Comparison of ENCODE assay signal across 8 mouse cellular contexts in genomic region chr6:72635760-72636431, GRCm38 (mm10). TPM values are rescaled to one million over a fixed set of nuclear protein-coding genes. Genes with fewer than 3 reads are reported as not detected.
DNase-seq lines count a peak whose midpoint lies in the region; ATAC-seq and TF ChIP-seq lines count a peak whose summit lies in the region.

No protein-coding gene starts in this region.

- H3K27me3 ChIP-seq in heart, embryonic 13.5 days (replicated peaks) = no peaks in the 10 kb centered on the region
- H3K27me3 ChIP-seq in liver, embryonic 13.5 days = no peaks in the 10 kb centered on the region

- no peak overlapping the region for H3K27ac ChIP-seq in embryonic fibroblast, embryonic 13.5 days (ENCODE audit: insufficient read depth, low read length)
- no peak overlapping the region for H3K27ac ChIP-seq in heart, embryonic 13.5 days (replicated peaks)
- H3K27ac ChIP-seq in liver, embryonic 13.5 days = no peak overlapping the region

- no peak for TF ChIP-seq POLR2A in embryonic fibroblast, embryonic 13.5 days (IDR thresholded peaks at IDR 0.05; ENCODE audit: low read depth, low read length)

- peak overlapping the region; percentile 62; the same call in 1 of the 2 replicates for H3K9ac ChIP-seq in heart, embryonic 13.5 days
- H3K9ac ChIP-seq in liver, embryonic 13.5 days = no peak overlapping the region

- 38% methylated on average over 12 of the region's 12 CpGs for WGBS in heart, embryonic 13.5 days
- 43% methylated on average over 12 of the region's 12 CpGs for WGBS in liver, embryonic 13.5 days (ENCODE audit: insufficient replicate concordance)

- peak; percentile 33 to 51 for DNase-seq in CD8-positive naive resting alpha-beta T cell, adult 2 months (ENCODE audit: low read depth in 2 of 2, low spot score in 2 of 2)
- DNase-seq in ZHBTc4 (ENCODE audit: low read depth, low spot score) = peak; percentile 68
- DNase-seq in kidney, adult 9 months = peak; percentile 87
- DNase-seq in liver, embryonic 13.5 days = peak; percentile 23
- DNase-seq in natural killer cell, adult 2 months (ENCODE audit: low spot score in 2 of 2) = peak; percentile 61 to 69
- no peak for DNase-seq in ovary, adult 18-20 months (ENCODE audit: low spot score)

- H3K4me3 ChIP-seq in embryonic fibroblast, embryonic 13.5 days (ENCODE audit: insufficient read depth, low read length) = no peak overlapping the region
- H3K4me3 ChIP-seq in heart, embryonic 13.5 days = 0 out of 2 replicates have a peak overlapping the region, but pooled peaks have one; percentile 14
- no peak overlapping the region for H3K4me3 ChIP-seq in liver, embryonic 13.5 days (replicated peaks)

- H3K4me2 ChIP-seq in heart, embryonic 13.5 days = peak overlapping the region; percentile 54
- H3K4me2 ChIP-seq in liver, embryonic 13.5 days = no peak overlapping the region

- H3K36me3 ChIP-seq in heart, embryonic 13.5 days = peaks cover 24% of the 10 kb centered on the region
- H3K36me3 ChIP-seq in liver, embryonic 13.5 days = 0 out of 2 replicates have a peak, but pooled peaks cover 5% of the 10 kb centered on the region

- no peaks in the 10 kb centered on the region for H3K9me3 ChIP-seq in heart, embryonic 13.5 days
- no peaks in the 10 kb centered on the region for H3K9me3 ChIP-seq in liver, embryonic 13.5 days (replicated peaks)

- no peaks in the 10 kb centered on the region for H3K4me1 ChIP-seq in embryonic fibroblast, embryonic 13.5 days (ENCODE audit: control insufficient read depth, insufficient read depth, low read length)
- H3K4me1 ChIP-seq in heart, embryonic 13.5 days = peaks cover 7% of the 10 kb centered on the region
- H3K4me1 ChIP-seq in liver, embryonic 13.5 days (replicated peaks) = peaks cover 14% of the 10 kb centered on the region

- no peak for ATAC-seq in heart, embryonic 13.5 days (ENCODE audit: extremely low read depth, insufficient number of reproducible peaks, low FRiP score, low TSS enrichment)
- ATAC-seq in liver, embryonic 13.5 days (ENCODE audit: low read depth) = no peak

- TF ChIP-seq CTCF in embryonic fibroblast, embryonic 13.5 days (IDR thresholded peaks at IDR 0.05; ENCODE audit: borderline replicate concordance, insufficient read depth, low read length) = 0 out of 2 replicates have a peak, but pooled peaks have one; percentile 7

RNA-seq across cellular contexts. Expression of gene Tgoln1, which starts 19.1 kb away (rescaled TPM):
- polyA plus RNA-seq in embryonic fibroblast, embryonic 13.5 days (2011; ENCODE audit: insufficient read length, low read depth, missing spikeins) = 50.0 and 52.7 TPM in 2 replicates
- 21.5 and 24.0 TPM in 2 replicates for polyA plus RNA-seq in heart, embryonic 13.5 days (2015; fragmentation: Nextera tagmentation; extraction: Ambion mirVana)
- 13.6 and 18.2 TPM in 2 replicates for polyA plus RNA-seq in liver, embryonic 13.5 days (2015; fragmentation: Nextera tagmentation; extraction: Ambion mirVana)

RNA-seq across cellular contexts. Expression of gene Retsat, which starts 37.6 kb away (rescaled TPM):
- 11.0 and 12.3 TPM in 2 replicates for polyA plus RNA-seq in embryonic fibroblast, embryonic 13.5 days (2011; ENCODE audit: insufficient read length, low read depth, missing spikeins)
- 18.3 and 20.1 TPM in 2 replicates for polyA plus RNA-seq in heart, embryonic 13.5 days (2015; fragmentation: Nextera tagmentation; extraction: Ambion mirVana)
- polyA plus RNA-seq in liver, embryonic 13.5 days (2015; fragmentation: Nextera tagmentation; extraction: Ambion mirVana) = 13.2 and 14.6 TPM in 2 replicates

RNA-seq across cellular contexts. Expression of gene Elmod3, which starts 37.7 kb away (rescaled TPM):
- 8.1 and 8.8 TPM in 2 replicates for polyA plus RNA-seq in embryonic fibroblast, embryonic 13.5 days (2011; ENCODE audit: insufficient read length, low read depth, missing spikeins)
- polyA plus RNA-seq in heart, embryonic 13.5 days (2015; fragmentation: Nextera tagmentation; extraction: Ambion mirVana) = 10.6 and 11.8 TPM in 2 replicates
- polyA plus RNA-seq in liver, embryonic 13.5 days (2015; fragmentation: Nextera tagmentation; extraction: Ambion mirVana) = 5.1 and 6.1 TPM in 2 replicates
